Mouse (Mus musculus): ENCODE measurements around the gene Olfm1. TPM values are rescaled to one million over a fixed set of nuclear protein-coding genes. Genes with fewer than 3 reads are reported as not detected.

The Olfm1 gene
- total RNA-seq, 2 experiments from 2014 or later, result 6.8 to 13.7 TPM

DNA sequence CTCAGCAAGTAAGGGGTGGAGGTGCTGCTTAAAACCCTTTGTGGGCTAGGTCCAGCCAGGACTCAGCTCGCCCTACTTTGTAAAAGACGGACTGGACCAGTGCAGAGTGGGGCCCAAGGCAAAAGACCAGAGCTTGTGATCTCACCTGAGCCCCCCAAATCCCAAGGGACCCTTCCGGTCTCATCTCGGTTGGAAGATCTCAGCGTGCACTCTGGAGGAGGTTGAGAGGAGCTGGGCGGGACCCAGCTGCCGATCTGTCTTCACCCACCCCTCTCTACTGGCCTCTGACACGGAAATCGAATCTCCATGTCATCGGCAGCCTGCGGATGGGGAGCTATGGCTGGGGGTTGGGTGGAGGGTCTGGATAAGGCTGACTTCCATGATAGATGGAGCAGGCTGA, 13.7 kb downstream of the Olfm1 start:
- intact Hi-C loops (cut with DNase I), result loop anchor here (5.0 kb wide), 1 partner anchor 36 kb away; no protein-coding TSS in a partner anchor
- H3K27ac ChIP-seq, result no peak overlapping the region; the same call in 1 of the 2 replicates
- peak overlapping the region; percentile 86 for H3K4me3 ChIP-seq
- TF ChIP-seq CTCF (IDR thresholded peaks at IDR 0.05), result no peak
- DNase-seq, result no peak

DNA sequence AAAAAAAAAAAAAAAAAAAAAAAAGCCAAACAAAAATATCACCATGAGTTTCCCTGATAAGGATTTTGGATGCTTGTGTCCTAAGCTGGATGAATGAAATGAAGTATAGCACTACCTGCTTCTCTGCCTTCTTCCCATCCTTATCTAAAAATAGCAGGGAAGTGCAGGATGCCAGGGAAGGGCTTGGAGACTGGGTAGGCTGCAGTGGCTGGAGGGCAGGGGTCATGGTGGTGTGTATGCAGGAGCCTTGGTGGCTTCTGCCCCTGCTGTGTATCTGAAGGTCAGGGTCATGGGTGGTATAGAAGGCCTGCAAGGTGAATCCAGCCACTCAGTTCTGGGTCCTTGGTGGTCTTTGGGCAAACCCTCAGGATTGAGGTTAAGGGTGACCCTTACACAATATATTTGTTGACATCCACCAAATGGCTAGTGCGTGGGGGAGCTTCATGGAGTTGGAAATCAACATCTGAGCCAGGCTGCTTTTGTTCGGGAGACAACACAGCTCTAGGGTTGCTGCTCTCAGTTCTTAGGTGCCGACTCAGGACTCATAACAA, 14.5 kb downstream of the Olfm1 start:
- no peak overlapping the region for H3K4me3 ChIP-seq
- intact Hi-C loops (cut with DNase I), result loop anchor here (5.0 kb wide), 1 partner anchor 35 kb away; no protein-coding TSS in a partner anchor
- TF ChIP-seq CTCF (IDR thresholded peaks at IDR 0.05), result no peak
- no peak for DNase-seq
- no peak overlapping the region for H3K27ac ChIP-seq

DNA sequence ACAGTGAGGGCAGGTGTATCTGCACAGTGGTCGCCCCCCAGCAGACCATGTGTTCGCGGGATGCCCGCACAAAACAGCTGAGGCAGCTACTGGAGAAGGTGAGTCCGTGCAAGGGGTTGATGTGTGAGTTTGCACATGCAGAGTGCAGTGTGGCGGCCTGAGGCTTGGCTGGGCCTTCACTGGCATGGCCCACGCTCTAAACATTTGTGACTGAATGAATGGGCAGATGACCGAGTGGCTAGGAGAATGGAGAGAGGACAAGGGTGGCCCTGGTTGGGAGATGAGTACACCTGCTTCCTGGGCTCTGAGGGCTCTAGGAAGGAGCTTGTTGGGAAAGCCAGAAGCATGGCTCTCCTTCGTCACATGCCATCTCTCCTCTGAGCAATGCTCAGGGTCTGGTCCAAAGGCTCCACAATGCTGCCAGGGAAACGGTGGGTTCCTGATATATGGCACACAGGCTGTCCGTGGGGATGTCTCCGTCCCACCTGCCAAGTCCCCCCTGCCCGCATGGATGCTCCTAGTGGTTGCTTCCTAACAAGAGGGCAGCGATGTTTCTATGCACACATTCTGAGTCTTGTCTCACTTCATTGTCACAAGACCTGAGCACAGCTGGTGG, 15.4 kb downstream of the Olfm1 start:
- no peak for DNase-seq
- intact Hi-C loops (cut with DNase I), result loop anchor here (5.0 kb wide), 1 partner anchor 34 kb away; no protein-coding TSS in a partner anchor

DNA sequence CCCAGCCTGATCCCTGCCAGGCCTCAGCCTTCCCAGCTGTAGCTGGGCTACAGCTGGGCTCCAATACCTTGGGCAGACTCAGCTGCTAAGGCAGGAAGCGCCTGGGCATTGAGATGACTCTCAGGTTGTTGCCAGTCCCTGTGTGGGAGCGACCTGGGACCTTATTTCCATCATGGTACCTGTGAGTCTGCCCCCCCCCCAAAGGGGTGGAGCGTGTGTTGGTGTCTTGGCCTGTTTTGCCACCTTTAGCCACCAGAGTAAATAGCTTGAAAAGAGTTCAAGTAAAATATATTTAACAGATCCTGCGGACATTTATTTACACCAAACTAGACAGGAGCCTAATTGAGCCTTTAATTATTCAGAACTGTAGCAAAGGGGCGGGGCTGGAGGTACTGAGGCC, 16.4 kb downstream of the Olfm1 start:
- DNase-seq, result no peak
- Histone ChIP-seq H3K4me3 (no peak overlapping the region), H3K27ac (no peak overlapping the region)
- TF ChIP-seq CTCF (IDR thresholded peaks at IDR 0.05), result no peak
- intact Hi-C loops (cut with DNase I), result loop anchor here (5.0 kb wide), 1 partner anchor 33 kb away; no protein-coding TSS in a partner anchor

More for the DNA sequence above, 15.4 kb downstream of the Olfm1 start:
- H3K4me3 ChIP-seq, result no peak overlapping the region
- TF ChIP-seq CTCF (IDR thresholded peaks at IDR 0.05), result no peak
- no peak overlapping the region for H3K27ac ChIP-seq

DNA sequence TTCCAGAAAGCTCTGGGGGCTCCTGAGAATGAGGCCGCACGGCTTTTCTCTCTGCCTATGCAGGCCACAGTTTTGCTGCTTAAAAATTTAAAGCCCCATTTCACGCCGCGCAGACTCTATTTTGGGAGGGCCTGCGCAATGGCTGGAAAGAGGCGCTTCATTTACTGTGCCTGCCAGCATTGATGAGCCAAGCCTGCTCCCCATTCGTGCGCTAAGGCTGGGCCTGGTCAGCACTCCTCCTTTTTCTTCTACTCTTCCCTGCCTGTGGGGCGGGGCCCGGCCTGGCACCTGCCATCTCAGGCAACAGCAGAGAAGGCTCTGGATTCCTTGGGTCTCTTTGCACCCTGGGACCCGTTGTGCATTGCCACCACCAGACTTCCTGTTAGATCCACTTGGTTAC, 16.9 kb downstream of the Olfm1 start:
- H3K27ac ChIP-seq, result peak overlapping the region; percentile 48; the same call in 1 of the 2 replicates
- H3K4me3 ChIP-seq, result no peak overlapping the region
- DNase-seq, result no peak
- no peak for TF ChIP-seq CTCF (IDR thresholded peaks at IDR 0.05)
- intact Hi-C loops (cut with DNase I), result loop anchor here (5.0 kb wide), 1 partner anchor 33 kb away; no protein-coding TSS in a partner anchor

DNA sequence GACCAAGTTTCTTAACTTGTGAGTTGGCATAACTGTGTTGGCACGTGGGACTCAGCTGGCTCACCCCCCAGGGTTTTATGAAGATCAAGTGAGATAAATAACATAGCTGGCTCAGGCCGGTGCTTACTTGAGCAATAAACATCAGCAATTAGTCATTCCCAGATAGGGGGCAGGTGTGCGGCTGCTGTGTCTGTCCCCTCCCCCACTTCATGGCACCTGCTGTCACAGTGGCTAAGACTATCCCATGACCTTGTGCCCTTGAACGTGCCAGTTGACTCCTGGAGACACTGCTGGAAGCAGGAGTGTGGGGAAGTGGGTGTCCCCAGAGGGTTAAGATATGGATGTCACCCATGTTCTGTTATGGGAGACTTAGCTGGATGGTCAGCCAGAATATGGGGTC, 17.5 kb downstream of the Olfm1 start:
- Histone ChIP-seq H3K27ac (no peak overlapping the region; the same call in 1 of the 2 replicates), H3K4me3 (no peak overlapping the region)
- DNase-seq, result peak; percentile 29
- intact Hi-C loops (cut with DNase I), result no loop called here
- no peak for TF ChIP-seq CTCF (IDR thresholded peaks at IDR 0.05)

DNA sequence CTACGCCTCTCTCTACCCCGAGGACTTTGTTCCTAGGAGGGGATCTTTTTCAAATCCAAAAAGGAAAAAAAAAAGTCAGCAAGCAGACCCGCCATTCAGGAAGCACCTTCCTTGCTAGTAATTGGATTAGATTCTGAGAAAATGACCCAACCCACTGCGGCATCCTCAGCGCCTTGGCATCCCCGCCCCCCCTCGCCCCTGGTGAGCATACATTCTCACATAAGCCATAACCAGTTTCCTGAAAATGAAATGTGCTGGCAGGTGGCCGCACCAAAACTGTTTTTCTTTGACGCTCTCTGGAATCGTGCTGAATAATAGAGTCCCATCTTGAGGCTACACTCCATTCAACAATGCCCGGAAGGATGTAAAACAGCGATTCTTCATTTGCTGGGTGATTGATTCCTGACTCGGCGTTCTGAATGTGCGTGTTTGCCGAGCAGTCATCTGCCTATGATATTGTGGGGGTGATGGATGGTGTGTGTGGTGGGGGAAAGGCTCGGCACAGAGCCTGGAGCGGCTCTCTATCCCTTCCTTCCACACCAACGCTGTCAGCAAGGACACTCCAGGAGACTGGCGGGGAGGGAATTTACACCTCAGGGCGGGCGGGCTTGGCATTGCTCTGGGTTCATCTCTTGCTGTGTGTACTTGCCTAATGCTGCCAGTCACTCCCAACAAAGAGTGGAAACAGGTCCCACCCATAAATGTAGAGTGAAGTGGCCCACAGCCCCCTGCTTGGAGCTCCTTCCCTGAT, 18.9 kb downstream of the Olfm1 start:
- intact Hi-C loops (cut with DNase I), result no loop called here
- no peak for TF ChIP-seq CTCF (IDR thresholded peaks at IDR 0.05)
- Histone ChIP-seq H3K27ac (no peak overlapping the region), H3K4me3 (no peak overlapping the region)
- no peak for DNase-seq

DNA sequence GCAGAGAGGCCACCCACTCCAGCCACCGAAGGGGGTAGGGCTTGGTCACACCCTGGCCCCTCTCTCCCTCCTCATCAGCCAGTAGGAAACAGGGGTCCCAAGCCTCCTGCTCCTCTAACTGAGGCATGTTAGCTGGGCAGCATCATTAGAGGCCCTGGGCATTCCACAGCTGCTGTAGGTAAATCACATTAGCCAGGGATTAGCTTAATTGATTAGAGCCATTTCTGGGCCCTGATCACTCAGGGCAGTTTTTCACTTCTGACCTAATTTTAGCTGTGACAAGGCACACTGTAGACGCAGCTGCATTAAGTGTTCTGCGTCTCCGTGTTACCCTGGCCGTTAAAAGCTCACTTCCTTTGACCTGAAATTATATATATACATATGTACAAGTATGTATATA, 20.1 kb downstream of the Olfm1 start:
- no peak for DNase-seq
- H3K27ac ChIP-seq, result no peak overlapping the region
- no peak for TF ChIP-seq CTCF (IDR thresholded peaks at IDR 0.05)
- no peak overlapping the region for H3K4me3 ChIP-seq
- intact Hi-C loops (cut with DNase I), result no loop called here

DNA sequence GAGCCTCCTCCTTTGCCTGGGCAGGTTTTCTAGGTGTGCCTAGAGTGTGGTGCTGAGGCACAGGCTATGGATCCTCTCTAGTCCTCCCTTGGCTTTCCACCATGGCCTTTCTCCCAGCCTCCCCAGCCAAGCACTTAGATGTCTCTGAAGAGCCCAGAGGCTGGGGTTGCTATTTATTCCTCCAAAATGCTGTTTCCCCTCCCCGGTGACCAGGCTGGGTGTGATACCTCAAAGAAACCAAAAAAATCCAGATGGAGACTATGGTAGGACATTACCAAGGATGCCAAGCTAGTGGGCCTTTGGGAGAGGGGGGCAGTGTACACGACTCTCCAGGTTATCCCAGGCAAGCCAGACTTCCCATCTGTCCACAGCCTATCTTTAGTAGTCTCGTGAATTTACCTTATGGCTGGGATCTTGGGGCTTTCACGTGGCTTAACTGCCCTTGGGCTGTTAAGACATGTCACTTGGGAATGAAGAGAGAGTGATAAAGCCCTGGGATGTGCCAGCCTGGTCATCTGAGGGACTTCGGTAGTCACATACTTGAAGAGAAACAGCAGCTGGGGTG, 23.5 kb downstream of the Olfm1 start:
- DNase-seq, result no peak
- Histone ChIP-seq H3K4me3 (no peak overlapping the region), H3K27ac (no peak overlapping the region)
- intact Hi-C loops (cut with DNase I), result no loop called here
- TF ChIP-seq CTCF (IDR thresholded peaks at IDR 0.05), result no peak

DNA sequence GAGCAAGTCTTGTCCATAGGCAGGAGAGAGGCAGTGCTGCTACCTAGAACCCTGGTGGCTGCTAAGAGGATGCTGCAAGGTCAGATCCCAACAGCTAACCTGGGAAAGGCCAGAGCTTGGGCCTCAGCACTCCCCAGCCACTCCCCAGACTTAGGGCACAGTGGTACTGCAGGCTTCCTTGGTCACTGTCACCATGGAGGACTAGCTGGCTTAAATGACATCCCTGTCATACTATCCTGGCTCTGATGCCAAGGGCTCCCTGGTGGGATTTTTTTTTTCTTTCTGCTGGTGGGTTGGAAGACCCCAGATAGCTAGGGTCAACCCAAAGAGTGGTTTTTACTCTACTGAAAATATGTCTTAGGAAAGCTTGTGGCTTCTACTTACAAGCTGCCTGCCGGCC, 25.0 kb downstream of the Olfm1 start:
- intact Hi-C loops (cut with DNase I), result no loop called here
- H3K27ac ChIP-seq, result peak overlapping the region; percentile 75
- no peak for TF ChIP-seq CTCF (IDR thresholded peaks at IDR 0.05)
- H3K4me3 ChIP-seq, result no peak overlapping the region
- no peak for DNase-seq

DNA sequence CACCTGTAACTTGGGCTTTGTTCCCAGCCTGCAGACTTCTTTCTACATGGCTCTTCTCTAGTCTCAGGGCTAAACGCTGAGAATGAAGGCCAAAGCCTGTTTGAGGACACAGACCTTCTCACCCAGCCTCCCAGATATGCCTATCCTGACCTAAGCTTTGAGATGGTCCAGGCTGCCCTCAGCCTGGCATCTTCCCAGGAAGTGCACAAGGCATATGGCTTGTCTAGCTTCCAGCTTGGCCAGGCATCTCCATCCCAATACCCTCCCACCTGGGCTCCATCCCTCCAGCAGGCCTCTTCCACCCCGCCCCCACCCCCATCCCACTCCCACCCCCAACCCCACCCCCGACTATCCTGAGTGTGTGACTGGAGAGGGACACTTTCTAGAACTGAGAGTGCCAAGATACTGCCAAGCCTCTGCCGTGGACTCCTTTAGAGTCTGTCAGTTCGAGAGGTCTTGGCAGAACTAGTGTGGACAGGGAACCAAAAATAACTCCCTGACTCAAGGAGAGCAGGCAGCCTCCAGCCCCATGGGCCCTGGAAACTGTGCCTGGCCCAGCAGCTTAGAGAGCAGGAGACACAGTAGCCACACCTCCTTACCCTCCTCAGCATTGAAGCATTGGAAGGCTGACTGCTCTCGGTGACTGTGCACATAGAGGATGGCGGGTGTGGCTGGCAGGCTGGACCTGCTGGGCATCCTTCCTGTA, 26.0 kb downstream of the Olfm1 start:
- peak overlapping the region; percentile 75 for H3K27ac ChIP-seq
- no peak overlapping the region for H3K4me3 ChIP-seq
- no peak for TF ChIP-seq CTCF (IDR thresholded peaks at IDR 0.05)
- DNase-seq, result peak; percentile 90
- intact Hi-C loops (cut with DNase I), result no loop called here

DNA sequence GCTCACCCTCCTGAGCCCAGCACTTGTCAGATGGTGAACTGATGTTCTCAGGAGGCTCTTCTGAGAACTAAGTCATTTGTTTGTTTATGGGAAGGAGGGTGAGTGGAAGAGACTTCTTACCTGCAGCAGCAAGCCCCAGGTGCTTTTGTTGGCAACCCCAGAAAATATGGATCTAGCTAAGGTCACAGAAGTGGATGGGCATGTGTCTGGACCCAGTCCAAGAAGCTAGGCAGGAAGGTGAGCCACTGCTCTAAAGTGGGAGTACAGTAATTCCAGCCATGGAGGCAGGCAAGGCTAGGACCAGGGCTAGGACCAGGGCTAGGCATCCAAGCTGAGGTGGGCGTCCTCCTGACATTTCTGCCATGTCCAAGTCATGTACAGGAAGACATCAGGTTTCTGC, 26.8 kb downstream of the Olfm1 start:
- intact Hi-C loops (cut with DNase I), result no loop called here
- peak overlapping the region; percentile 66 for H3K27ac ChIP-seq
- no peak for TF ChIP-seq CTCF (IDR thresholded peaks at IDR 0.05)
- no peak for DNase-seq
- no peak overlapping the region for H3K4me3 ChIP-seq

Data from gastrocnemius, adult 2 months (tissue).